Mouse (Mus musculus) neural tube, embryonic 14.5 days (tissue): ENCODE measurements around the gene Kyat3. TPM values are rescaled to one million over a fixed set of nuclear protein-coding genes. Genes with fewer than 3 reads are reported as not detected.

Source experiments
- polyA plus RNA-seq: library from polyadenylated mRNA; unstranded; fragments of >200 nt; fragmentation: Nextera tagmentation; extraction: Ambion mirVana; gene quantifications from 2 replicates; pipeline ENCODE4 v1.2.1, GENCODE M21; 2014

The Kyat3 gene
- polyA plus RNA-seq, 1 experiment from 2014 or later, result 6.3 TPM

Other genes with a start within 250 kb of the Kyat3 start
- 0.08 and 0.11 TPM in 2 replicates for gene Gbp5, start 207.1 kb upstream of the Kyat3 start, polyA plus RNA-seq
- 1.0 and 2.4 TPM in 2 replicates for gene Gbp7, start 170.7 kb upstream of the Kyat3 start, polyA plus RNA-seq
- 0.64 and 0.86 TPM in 2 replicates for gene Gbp3, start 141.0 kb upstream of the Kyat3 start, polyA plus RNA-seq
- not detected in 2 replicates for gene Gbp2b, start 106.2 kb upstream of the Kyat3 start, polyA plus RNA-seq
- gene Gbp2, start 80.4 kb upstream of the Kyat3 start, polyA plus RNA-seq, result 0.16 and 0.54 TPM in 2 replicates
- gene Gtf2b, start 64.0 kb downstream of the Kyat3 start, polyA plus RNA-seq, result 80.9 and 81.6 TPM in 2 replicates
- 23.9 and 25.5 TPM in 2 replicates for gene Pkn2, start 181.0 kb downstream of the Kyat3 start, polyA plus RNA-seq